11 mouse cellular contexts compared by ENCODE assay signal in genomic region chr10:23777288-23777945, GRCm38 (mm10). TPM values are rescaled to one million over a fixed set of nuclear protein-coding genes. Genes with fewer than 3 reads are reported as not detected.
A peak's percentile ranks its signal among the peaks of the same experiment; 100 is the strongest.
DNase-seq lines count a peak whose midpoint lies in the region; ATAC-seq and TF ChIP-seq lines count a peak whose summit lies in the region.
"Had no signal": no experiment of that assay in that cellular context is flagged by ENCODE, and none has a peak within 500 bp of the region (broad histone marks: within the 10 kb centered on the region; RNA-seq: fewer than 3 reads in every experiment).

No protein-coding gene starts in this region.

- no peaks in the 10 kb centered on the region for H3K79me2 ChIP-seq in MEL (ENCODE audit: control insufficient read depth, insufficient read depth, low read length, poor library complexity)

- H3K9ac ChIP-seq in kidney, embryonic 14.5 days (ENCODE audit: low read depth, low read length) = no peak overlapping the region
- no peak overlapping the region for H3K9ac ChIP-seq in MEL (ENCODE audit: control insufficient read depth, low read depth, low read length, poor library complexity, severe bottlenecking)
- H3K9ac ChIP-seq in embryonic facial prominence, embryonic 14.5 days (ENCODE audit: low read depth, low read length) = no peak overlapping the region
- H3K9ac ChIP-seq in midbrain, embryonic 14.5 days (replicated peaks; ENCODE audit: low read length) = no peak overlapping the region
- H3K9ac ChIP-seq: liver, embryonic 15.5 days had no signal

- H3K4me1 ChIP-seq in kidney, embryonic 14.5 days (ENCODE audit: control insufficient read depth, insufficient read depth, low read length) = no peaks in the 10 kb centered on the region
- peaks cover 0 to 9% of the 10 kb centered on the region in 2 experiments for H3K4me1 ChIP-seq in MEL (ENCODE audit: control insufficient read depth in 1 of 2, insufficient read depth in 2 of 2, low read length in 2 of 2)
- H3K4me1 ChIP-seq in embryonic facial prominence, embryonic 14.5 days (ENCODE audit: control insufficient read depth, insufficient read depth, low read length) = no peaks in the 10 kb centered on the region
- no peaks in the 10 kb centered on the region for H3K4me1 ChIP-seq in midbrain, embryonic 14.5 days (ENCODE audit: control insufficient read depth, insufficient read depth, low read length)
- no peaks in the 10 kb centered on the region for H3K4me1 ChIP-seq in cerebellum, adult 2 months (ENCODE audit: control insufficient read depth, insufficient read depth, low read length)

- no peak for TF ChIP-seq RAD21 in MEL (IDR thresholded peaks at IDR 0.05; ENCODE audit: low read depth, low read length)

- H3K36me3 ChIP-seq in kidney, embryonic 14.5 days (ENCODE audit: control insufficient read depth, insufficient read depth, low read length) = peaks cover 7% of the 10 kb centered on the region; the same call in 1 of the 2 replicates
- H3K36me3 ChIP-seq in MEL (ENCODE audit: control insufficient read depth in 1 of 2, insufficient read depth in 2 of 2, low read length in 2 of 2) = peaks cover 0 to 21% of the 10 kb centered on the region in 2 experiments; a peak in 2 of 4 replicates
- H3K36me3 ChIP-seq in embryonic facial prominence, embryonic 14.5 days (ENCODE audit: control insufficient read depth, insufficient read depth, low read length) = peaks cover 19% of the 10 kb centered on the region; the same call in 1 of the 2 replicates
- H3K36me3 ChIP-seq in midbrain, embryonic 14.5 days (ENCODE audit: control insufficient read depth, insufficient read depth, low read length) = peaks cover 12% of the 10 kb centered on the region
- H3K36me3 ChIP-seq: liver, embryonic 15.5 days had no signal

- DNase-seq in kidney, adult 8-10 months = no peak
- peak; percentile 39 for DNase-seq in MEL (ENCODE audit: low read depth, low spot score)
- DNase-seq in embryonic facial prominence, embryonic 14.5 days (ENCODE audit: low spot score) = peak; percentile 58
- peak; percentile 76 for DNase-seq in midbrain, embryonic 14.5 days
- DNase-seq in cerebellum, adult 2 months = no peak
- no peak for DNase-seq in B cell, adult 2 months
- DNase-seq in adrenal gland, postnatal 14 days = no peak
- DNase-seq: heart, postnatal 4 days had no signal

- peak; percentile 34; the same call in 1 of the 2 replicates for ATAC-seq in kidney, embryonic 14.5 days (ENCODE audit: low FRiP score, low TSS enrichment)
- ATAC-seq in embryonic facial prominence, embryonic 14.5 days (ENCODE audit: low read depth) = peak; percentile 35; the same call in 1 of the 2 replicates
- ATAC-seq in midbrain, embryonic 14.5 days (ENCODE audit: low FRiP score, low TSS enrichment) = peak; percentile 49; the same call in 1 of the 2 replicates

- H3K27ac ChIP-seq in kidney, embryonic 14.5 days (ENCODE audit: low read depth, low read length) = no peak overlapping the region
- no peak overlapping the region for H3K27ac ChIP-seq in MEL (ENCODE audit: control insufficient read depth, low read depth, low read length)
- H3K27ac ChIP-seq in embryonic facial prominence, embryonic 14.5 days (replicated peaks; ENCODE audit: low read depth, low read length) = no peak overlapping the region
- H3K27ac ChIP-seq in midbrain, embryonic 14.5 days (replicated peaks; ENCODE audit: low read depth, low read length) = no peak overlapping the region
- H3K27ac ChIP-seq in cerebellum, adult 2 months (ENCODE audit: insufficient read depth, low read length) = no peak overlapping the region
- H3K27ac ChIP-seq: liver, embryonic 15.5 days had no signal

- peak in 2 of 3 experiments; percentile 14 to 19; a peak in 1 of 6 replicates for TF ChIP-seq CTCF in MEL (IDR thresholded peaks at IDR 0.05 in 2 of 3, conservative IDR thresholded peaks at IDR 0.05 in 1 of 3; ENCODE audit: control insufficient read depth in 1 of 3, insufficient read depth in 1 of 3, low read depth in 2 of 3, low read length in 3 of 3, poor library complexity in 1 of 3, severe bottlenecking in 1 of 3)
- TF ChIP-seq CTCF in cerebellum, adult 2 months (IDR thresholded peaks at IDR 0.05; ENCODE audit: borderline replicate concordance, insufficient read depth, low read depth, low read length) = no peak

- TF ChIP-seq EP300 in MEL (IDR thresholded peaks at IDR 0.05; ENCODE audit: low read depth in 1 of 2, low read length in 2 of 2) = no peak

- no peak overlapping the region for H3K4me2 ChIP-seq in kidney, embryonic 14.5 days (replicated peaks; ENCODE audit: low read depth, low read length)
- H3K4me2 ChIP-seq in embryonic facial prominence, embryonic 14.5 days (ENCODE audit: low read depth, low read length) = no peak overlapping the region
- no peak overlapping the region for H3K4me2 ChIP-seq in midbrain, embryonic 14.5 days (ENCODE audit: low read length)
- H3K4me2 ChIP-seq: liver, embryonic 15.5 days had no signal

- WGBS in kidney, embryonic 14.5 days = 36% methylated on average over 5 of the region's 5 CpGs
- 35% methylated on average over 5 of the region's 5 CpGs for WGBS in embryonic facial prominence, embryonic 14.5 days
- 35% methylated on average over 5 of the region's 5 CpGs for WGBS in midbrain, embryonic 14.5 days
- 32% methylated on average over 5 of the region's 5 CpGs for WGBS in cerebellum, adult 2 months

- H3K9me3 ChIP-seq in kidney, embryonic 14.5 days (ENCODE audit: control insufficient read depth, low read length) = no peaks in the 10 kb centered on the region
- H3K9me3 ChIP-seq in MEL (replicated peaks; ENCODE audit: insufficient read depth, low read length) = no peaks in the 10 kb centered on the region
- no peaks in the 10 kb centered on the region for H3K9me3 ChIP-seq in embryonic facial prominence, embryonic 14.5 days (ENCODE audit: control insufficient read depth, low read length)
- no peaks in the 10 kb centered on the region for H3K9me3 ChIP-seq in midbrain, embryonic 14.5 days (ENCODE audit: control insufficient read depth, low read length)
- H3K9me3 ChIP-seq: liver, embryonic 15.5 days had no signal

- no peak for TF ChIP-seq POLR2A in MEL (IDR thresholded peaks at IDR 0.05; ENCODE audit: control insufficient read depth in 1 of 2, insufficient read depth in 1 of 2, low read depth in 1 of 2, low read length in 2 of 2, poor library complexity in 1 of 2)
- no peak for TF ChIP-seq POLR2A in cerebellum, adult 2 months (IDR thresholded peaks at IDR 0.05; ENCODE audit: borderline replicate concordance, insufficient read depth, low read length)

- no peak overlapping the region for H3K4me3 ChIP-seq in kidney, embryonic 14.5 days (ENCODE audit: low read length)
- no peak overlapping the region for H3K4me3 ChIP-seq in MEL (ENCODE audit: control insufficient read depth in 1 of 2, insufficient read depth in 1 of 2, low read depth in 2 of 2, low read length in 2 of 2)
- no peak overlapping the region for H3K4me3 ChIP-seq in embryonic facial prominence, embryonic 14.5 days (ENCODE audit: low read depth, low read length)
- H3K4me3 ChIP-seq in midbrain, embryonic 14.5 days (replicated peaks; ENCODE audit: low read depth, low read length) = no peak overlapping the region
- H3K4me3 ChIP-seq in cerebellum, adult 2 months (replicated peaks; ENCODE audit: insufficient read depth, low read depth, low read length) = no peak overlapping the region
- H3K4me3 ChIP-seq: erythroblast, embryonic 14.5 days; liver, embryonic 15.5 days had no signal

- H3K27me3 ChIP-seq in kidney, embryonic 14.5 days (ENCODE audit: control insufficient read depth, insufficient read depth, low read length) = no peaks in the 10 kb centered on the region
- H3K27me3 ChIP-seq in MEL (ENCODE audit: control insufficient read depth in 1 of 2, insufficient read depth in 2 of 2, low read length in 2 of 2) = no peaks in the 10 kb centered on the region
- no peaks in the 10 kb centered on the region for H3K27me3 ChIP-seq in embryonic facial prominence, embryonic 14.5 days (replicated peaks; ENCODE audit: control insufficient read depth, insufficient read depth, low read length)
- H3K27me3 ChIP-seq in midbrain, embryonic 14.5 days (ENCODE audit: control insufficient read depth, insufficient read depth, low read length) = no peaks in the 10 kb centered on the region
- H3K27me3 ChIP-seq in cerebellum, adult 2 months (ENCODE audit: control insufficient read depth, insufficient read depth, low read length) = no peaks in the 10 kb centered on the region
- H3K27me3 ChIP-seq: liver, embryonic 15.5 days had no signal

TF ChIP-seq in MEL, 35 proteins besides CTCF, POLR2A, EP300 and RAD21:
- no peak for TF ChIP-seq ETS1 (IDR thresholded peaks at IDR 0.05; ENCODE audit: low read depth, low read length)

RNA-seq across cellular contexts. Expression of gene Rps12, which starts 9.7 kb away (rescaled TPM):
- polyA plus RNA-seq in kidney, embryonic 14.5 days (2014; fragmentation: Nextera tagmentation; extraction: Ambion mirVana) = 203 and 268 TPM in 2 replicates
- total RNA-seq in MEL (2012; rRNA removed) = 5,370 and 5,608 TPM in 2 replicates
- 1,000 to 10,000 TPM in 1 of 2 experiments, 100 to 1,000 TPM in 1; 135 to 1,493 TPM for polyA plus RNA-seq in MEL (2012; ENCODE audit: insufficient read depth in 1 of 2, insufficient read length in 2 of 2, low read depth in 1 of 2, low replicate concordance in 2 of 2, missing spikeins in 1 of 2)
- polyA plus RNA-seq in embryonic facial prominence, embryonic 14.5 days (2014; fragmentation: Nextera tagmentation; extraction: Ambion mirVana) = 254 and 271 TPM in 2 replicates
- polyA plus RNA-seq in midbrain, embryonic 14.5 days (2014; fragmentation: Nextera tagmentation; extraction: Ambion mirVana) = 119 and 123 TPM in 2 replicates
- 979 and 1,058 TPM in 2 replicates for polyA plus RNA-seq in cerebellum, adult 2 months (2012; rRNA removed)
- 463 and 535 TPM in 2 replicates for total RNA-seq in adrenal gland, postnatal 14 days (2021)

RNA-seq across cellular contexts. Expression of gene Slc18b1, which starts 19.4 kb away (rescaled TPM):
- polyA plus RNA-seq in kidney, embryonic 14.5 days (2014; fragmentation: Nextera tagmentation; extraction: Ambion mirVana) = 13.4 and 20.0 TPM in 2 replicates
- not detected in 2 replicates for total RNA-seq in MEL (2012; rRNA removed)
- polyA plus RNA-seq in MEL (2012; ENCODE audit: insufficient read depth in 1 of 2, insufficient read length in 2 of 2, low read depth in 1 of 2, low replicate concordance in 2 of 2, missing spikeins in 1 of 2) = not detected
- 18.5 and 18.8 TPM in 2 replicates for polyA plus RNA-seq in embryonic facial prominence, embryonic 14.5 days (2014; fragmentation: Nextera tagmentation; extraction: Ambion mirVana)
- polyA plus RNA-seq in midbrain, embryonic 14.5 days (2014; fragmentation: Nextera tagmentation; extraction: Ambion mirVana) = 16.4 and 21.2 TPM in 2 replicates
- polyA plus RNA-seq in cerebellum, adult 2 months (2012; rRNA removed) = 17.6 and 18.1 TPM in 2 replicates
- 25.1 and 33.2 TPM in 2 replicates for total RNA-seq in adrenal gland, postnatal 14 days (2021)

Comparison
In these comparisons a context has a peak if more than half of its experiments do, and no peak if none do; other contexts are left out.
1. DNase-seq: peak in MEL (single experiment), embryonic facial prominence, embryonic 14.5 days (single experiment) and midbrain, embryonic 14.5 days (single experiment); none in kidney, adult 8-10 months (0 of 2), cerebellum, adult 2 months (0 of 2), B cell, adult 2 months (0 of 2) and adrenal gland, postnatal 14 days (single experiment).
2. RNA of gene Slc18b1, which starts 19.4 kb away (polyA plus RNA-seq): 16.4 to 21.2 TPM in midbrain, embryonic 14.5 days, 13.4 to 20.0 TPM in kidney, embryonic 14.5 days, 18.5 to 18.8 TPM in embryonic facial prominence, embryonic 14.5 days and 17.6 to 18.1 TPM in cerebellum, adult 2 months; not detected in MEL; every median in the first group is over 10 times any median in the second.
3. Peak in every context shown above with its lines, with median percentiles within 50 percentile points of each other: ATAC-seq.